Mouse (Mus musculus) kidney, postnatal 0 days (tissue): Measurements from ENCODE around the gene Slc38a10. TPM values are rescaled to one million over a fixed set of nuclear protein-coding genes. Genes with fewer than 3 reads are reported as not detected.

Experiments used
- ATAC-seq: fragments of 200-750 bp; cut with Nextera tagmentation; replicated peaks from 2 replicates; pipeline ENCODE4 v1.8.0; 2017; ENCODE audit warnings: low read depth, moderate number of reproducible peaks, moderate TSS enrichment, moderate library complexity; ENCODE audit not compliant: low FRiP score
- DNase-seq: peaks from one replicate; pipeline ENCODE4 v3.0.0-alpha.2; 2016; ENCODE audit warnings: low spot score
- H3K27ac ChIP-seq: fragments of 300-500 bp; sonication (generic); 2 replicates; pipeline ENCODE4 v1.5.1; 2014; ENCODE audit warnings: mild to moderate bottlenecking
- H3K27me3 ChIP-seq: fragments of 300-500 bp; sonication (generic); 2 replicates; pipeline ENCODE4 v1.6.1; 2014; ENCODE audit warnings: low read length, mixed read lengths; ENCODE audit not compliant: insufficient read depth
- H3K36me3 ChIP-seq: fragments of 300-500 bp; sonication (generic); 2 replicates; pipeline ENCODE4 v1.6.1; 2014; ENCODE audit warnings: low read length, mixed read lengths; ENCODE audit not compliant: insufficient read depth
- H3K4me1 ChIP-seq: fragments of 300-500 bp; sonication (generic); replicated peaks from 2 replicates; pipeline ENCODE4 v1.6.1; 2014; ENCODE audit warnings: antibody characterized with exemption, low read length, mixed read lengths; ENCODE audit not compliant: insufficient read depth
- H3K4me2 ChIP-seq: fragments of 300-500 bp; sonication (generic); 2 replicates; pipeline ENCODE4 v1.6.1; 2014; ENCODE audit warnings: mild to moderate bottlenecking, low read length, moderate library complexity, mixed read lengths
- H3K4me3 ChIP-seq: fragments of 300-500 bp; sonication (generic); replicated peaks from 2 replicates; pipeline ENCODE4 v1.5.1; 2014; ENCODE audit warnings: low read depth, low read length
- H3K9ac ChIP-seq: fragments of 300-500 bp; sonication (generic); 2 replicates; pipeline ENCODE4 v1.6.1; 2014; ENCODE audit warnings: low read depth, low read length
- H3K9me3 ChIP-seq: fragments of 300-500 bp; sonication (generic); replicated peaks from 2 replicates; pipeline ENCODE4 v1.6.1; 2016; ENCODE audit warnings: low read length, inconsistent platforms, mixed read lengths
- CTCF ChIP-seq: IDR thresholded peaks from 2 replicates; pipeline ENCODE4 v1.5.1; 2016; ENCODE audit warnings: antibody characterized with exemption, low read depth, mild to moderate bottlenecking, moderate library complexity
- WGBS: fragments of 180-500 bp; shearing (Covaris S2); extraction: QIAGEN DNeasy Blood & Tissue Kit; methylation state at CpG from one replicate; pipeline ENCODE4 v1.1.7; 2014; 5-methylcytosine and 5-hydroxymethylcytosine counted together
- polyA plus RNA-seq: library from polyadenylated mRNA; unstranded; fragments of >200 nt; fragmentation: Nextera tagmentation; extraction: Ambion mirVana; gene quantifications from 2 replicates; pipeline ENCODE4 v1.2.1, GENCODE M21; 2015

Gene Slc38a10
- polyA plus RNA-seq, 1 experiment from 2014 or later: 94.0 TPM

DNA sequence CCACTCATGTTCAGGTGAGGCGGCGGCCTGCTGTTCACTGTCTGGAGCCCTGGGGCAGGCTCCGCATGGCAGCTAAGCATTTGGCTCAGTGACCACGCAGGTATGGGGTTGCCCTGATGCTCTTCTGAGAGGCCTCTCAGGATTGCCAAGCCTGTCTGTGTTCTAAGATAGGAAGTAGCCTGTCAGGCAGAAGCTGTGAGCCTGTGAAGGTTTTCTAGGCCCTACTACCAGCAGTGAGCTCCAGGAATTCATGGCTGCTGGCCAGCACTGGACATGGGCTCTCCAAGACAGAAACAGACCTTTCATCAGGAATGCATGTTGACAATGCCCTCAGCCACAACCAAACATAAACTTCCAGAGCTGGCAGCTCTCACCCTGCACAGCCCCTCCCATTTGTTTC lies 39.0 kb downstream of the Slc38a10 start:
- Histone ChIP-seq H3K27ac (no peak overlapping the region), H3K4me2 (no peak overlapping the region), H3K4me3 (no peak overlapping the region), H3K27me3 (no peaks in the 10 kb centered on the region), H3K9me3 (no peaks in the 10 kb centered on the region), H3K36me3 (peaks cover 23% of the 10 kb centered on the region), H3K9ac (no peak overlapping the region), H3K4me1 (peaks cover 3% of the 10 kb centered on the region; the same call in 1 of the 2 replicates)
- DNase-seq (no peak), ATAC-seq (no peak)
- 92% methylated on average over 4 of the region's 4 CpGs for WGBS
- no peak for TF ChIP-seq CTCF

GRCm38 (mm10) chr11:120111033-120111432 lies 40.1 kb downstream of the Slc38a10 start:
- peak; percentile 97 for TF ChIP-seq CTCF
- Histone ChIP-seq H3K4me3 (no peak overlapping the region), H3K27ac (no peak overlapping the region), H3K4me1 (peaks cover 3% of the 10 kb centered on the region; the same call in 1 of the 2 replicates), H3K27me3 (no peaks in the 10 kb centered on the region), H3K9me3 (no peaks in the 10 kb centered on the region), H3K9ac (no peak overlapping the region), H3K4me2 (no peak overlapping the region), H3K36me3 (peaks cover 19% of the 10 kb centered on the region)
- DNase-seq (peak; percentile 87), ATAC-seq (no peak)
- 4% methylated on average over 2 of the region's 2 CpGs for WGBS

DNA sequence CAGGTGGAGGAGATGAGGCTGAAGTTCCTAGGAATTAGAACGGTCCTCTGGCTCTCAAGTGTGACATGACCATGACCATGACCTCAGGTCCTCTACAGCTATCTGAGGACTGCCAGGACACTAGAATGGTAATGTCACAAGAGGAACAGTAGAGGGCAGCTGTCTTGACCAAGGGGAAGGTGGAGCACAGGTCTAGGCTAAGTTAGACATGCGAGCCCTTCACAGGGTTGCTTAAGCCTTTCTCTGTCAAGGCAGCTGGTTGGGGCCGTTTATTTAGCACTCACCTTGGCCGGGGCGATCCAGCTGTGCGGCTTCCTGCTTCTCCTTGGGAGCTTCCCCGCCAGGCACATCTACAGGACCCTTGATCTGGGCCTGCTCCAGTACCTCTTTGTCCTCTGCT lies 40.6 kb downstream of the Slc38a10 start:
- Histone ChIP-seq H3K4me3 (no peak overlapping the region), H3K36me3 (peaks cover 17% of the 10 kb centered on the region), H3K27me3 (no peaks in the 10 kb centered on the region), H3K4me2 (no peak overlapping the region), H3K9ac (no peak overlapping the region), H3K9me3 (no peaks in the 10 kb centered on the region), H3K4me1 (peaks cover 3% of the 10 kb centered on the region; the same call in 1 of the 2 replicates), H3K27ac (no peak overlapping the region)
- ATAC-seq (0 out of 2 replicates have a peak, but pooled peaks have one; percentile 6), DNase-seq (peak; percentile 39)
- TF ChIP-seq CTCF: peak; percentile 52; the same call in 1 of the 2 replicates
- WGBS: 68% methylated on average over 7 of the region's 7 CpGs

DNA sequence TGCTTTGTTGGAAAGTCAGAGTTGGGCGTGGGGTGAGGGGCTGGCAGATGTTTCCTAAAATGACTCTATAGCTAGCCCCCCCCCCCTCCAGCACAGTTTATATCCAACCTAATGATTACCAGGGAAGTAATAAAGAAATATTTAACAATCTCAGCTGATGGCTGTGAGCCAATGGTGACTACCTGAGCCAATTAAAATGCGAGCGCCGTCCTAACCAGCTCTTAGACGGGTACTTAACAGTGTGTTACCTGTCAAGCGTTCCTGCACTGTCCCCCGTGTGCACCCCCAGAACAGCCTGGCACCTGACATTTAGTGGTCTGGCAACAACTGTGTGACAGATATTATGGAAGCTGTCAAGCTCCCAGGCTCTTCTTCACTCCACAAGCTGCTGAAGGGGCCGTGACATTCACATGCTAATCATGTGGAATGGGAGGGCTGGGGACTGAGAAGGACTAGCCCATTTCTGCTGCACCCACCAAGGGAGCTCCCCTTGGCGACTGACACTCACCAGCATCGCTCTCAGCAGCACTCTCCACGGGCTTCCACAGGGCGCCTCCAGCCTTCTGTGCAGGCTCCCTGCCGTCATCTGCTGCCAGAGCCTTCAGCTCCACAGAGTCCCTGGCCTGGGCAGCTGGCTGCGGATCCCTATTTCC lies 41.5 kb downstream of the Slc38a10 start:
- Histone ChIP-seq H3K27ac (no peak overlapping the region), H3K36me3 (peaks cover 25% of the 10 kb centered on the region), H3K9ac (no peak overlapping the region), H3K4me1 (peaks cover 3% of the 10 kb centered on the region; the same call in 1 of the 2 replicates), H3K4me2 (no peak overlapping the region), H3K4me3 (no peak overlapping the region), H3K27me3 (no peaks in the 10 kb centered on the region), H3K9me3 (no peaks in the 10 kb centered on the region)
- DNase-seq (peak; percentile 11), ATAC-seq (peak; percentile 18; the same call in 1 of the 2 replicates)
- 68% methylated on average over 14 of the region's 14 CpGs for WGBS
- TF ChIP-seq CTCF: no peak

GRCm38 (mm10) chr11:120107796-120108195 lies 43.4 kb downstream of the Slc38a10 start:
- 72% methylated on average over 9 of the region's 9 CpGs for WGBS
- Histone ChIP-seq H3K4me3 (no peak overlapping the region), H3K36me3 (peaks cover 27% of the 10 kb centered on the region), H3K4me1 (peaks cover 3% of the 10 kb centered on the region; the same call in 1 of the 2 replicates), H3K4me2 (no peak overlapping the region), H3K27me3 (no peaks in the 10 kb centered on the region), H3K9ac (no peak overlapping the region), H3K9me3 (no peaks in the 10 kb centered on the region), H3K27ac (peak overlapping the region; percentile 28; the same call in 1 of the 2 replicates)
- no peak for TF ChIP-seq CTCF
- DNase-seq (no peak), ATAC-seq (no peak)

DNA sequence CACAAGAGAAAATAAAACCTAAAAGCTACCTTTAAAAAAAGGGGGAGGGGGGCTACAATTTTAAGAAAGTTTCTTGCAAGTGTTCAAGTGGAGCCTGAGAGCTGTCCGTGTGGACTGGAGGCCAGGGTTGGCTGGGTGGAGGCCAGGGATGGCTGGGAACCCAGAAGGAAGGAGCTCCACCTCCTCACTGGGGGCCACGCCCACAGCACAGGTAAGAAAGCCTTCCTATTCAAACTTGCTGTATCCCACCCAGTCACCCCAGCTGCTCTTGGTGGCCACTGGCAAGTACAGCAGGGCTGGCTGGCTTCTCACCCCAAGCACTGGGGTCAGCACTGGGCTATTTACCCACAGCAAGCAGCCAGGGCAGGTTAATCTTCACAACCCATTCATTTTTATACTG lies 44.1 kb downstream of the Slc38a10 start:
- Histone ChIP-seq H3K27me3 (no peaks in the 10 kb centered on the region), H3K36me3 (peaks cover 27% of the 10 kb centered on the region)
- 67% methylated on average over 2 of the region's 2 CpGs for WGBS

More for the DNA sequence above, 44.1 kb downstream of the Slc38a10 start:
- no peak overlapping the region for H3K4me3 ChIP-seq
- H3K27ac ChIP-seq: no peak overlapping the region
- H3K4me1 ChIP-seq: peaks cover 3% of the 10 kb centered on the region; the same call in 1 of the 2 replicates
- H3K4me2 ChIP-seq: no peak overlapping the region
- DNase-seq (no peak), ATAC-seq (no peak)
- no peaks in the 10 kb centered on the region for H3K9me3 ChIP-seq
- no peak for TF ChIP-seq CTCF
- no peak overlapping the region for H3K9ac ChIP-seq
